Comparison of ENCODE assay signal across 12 mouse cellular contexts in the genomic region with DNA sequence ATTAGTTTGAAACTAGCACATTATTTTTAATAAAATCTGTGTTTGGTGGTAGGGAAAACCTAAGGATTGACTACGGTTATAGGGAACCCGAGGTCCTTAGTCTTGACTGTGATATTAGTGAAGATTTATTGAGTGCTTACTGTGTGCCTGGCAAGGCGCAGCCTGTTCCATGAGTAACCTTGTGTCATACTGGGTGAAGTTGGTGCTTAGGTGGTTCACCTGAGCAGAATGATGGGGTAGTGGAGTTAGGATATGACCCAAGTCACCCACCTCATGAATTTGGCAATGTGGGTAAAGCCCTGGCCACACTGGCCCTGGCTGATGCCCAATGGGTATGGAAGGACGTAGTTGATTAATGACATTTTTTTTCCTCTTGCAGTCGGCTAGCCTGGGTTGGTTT.
"Had no signal": no experiment of that assay in that cellular context is flagged by ENCODE, and none has a peak within 500 bp of the region (broad histone marks: within the 10 kb centered on the region; RNA-seq: fewer than 3 reads in every experiment).

No protein-coding gene starts in this region.

- H3K9me3 ChIP-seq: kidney, embryonic 15.5 days; liver, embryonic 12.5 days; midbrain, embryonic 12.5 days; neural tube, embryonic 13.5 days had no signal

- H3K27me3 ChIP-seq: kidney, embryonic 15.5 days; liver, embryonic 12.5 days; midbrain, embryonic 12.5 days; neural tube, embryonic 13.5 days had no signal

- H3K27ac ChIP-seq: left cerebral cortex, adult 2 months; liver, embryonic 12.5 days; midbrain, embryonic 12.5 days had no signal

- H3K4me2 ChIP-seq: kidney, embryonic 15.5 days; liver, embryonic 12.5 days; midbrain, embryonic 12.5 days; neural tube, embryonic 13.5 days had no signal

- DNase-seq: kidney, adult 18-20 months; kidney, postnatal 14 days; retina, postnatal 1 day; right cerebral cortex, postnatal 4 days; spleen, adult 18-20 months; thymus, postnatal 4 days had no signal

- ATAC-seq: liver, embryonic 12.5 days; midbrain, embryonic 16.5 days had no signal

- H3K36me3 ChIP-seq: kidney, embryonic 15.5 days; midbrain, embryonic 12.5 days; neural tube, embryonic 13.5 days had no signal

- H3K9ac ChIP-seq: kidney, embryonic 15.5 days; liver, embryonic 12.5 days; midbrain, embryonic 12.5 days; neural tube, embryonic 13.5 days had no signal

- H3K4me3 ChIP-seq: kidney, embryonic 15.5 days; left cerebral cortex, adult 2 months; liver, embryonic 12.5 days; midbrain, embryonic 12.5 days; neural tube, embryonic 13.5 days had no signal
